Mouse (Mus musculus): ENCODE results near the gene Tdrd7. TPM values are rescaled to one million over a fixed set of nuclear protein-coding genes. Genes with fewer than 3 reads are reported as not detected.

Gene Tdrd7
- polyA plus RNA-seq (2012; rRNA removed) = 5.6 and 6.7 TPM in 2 replicates

DNA sequence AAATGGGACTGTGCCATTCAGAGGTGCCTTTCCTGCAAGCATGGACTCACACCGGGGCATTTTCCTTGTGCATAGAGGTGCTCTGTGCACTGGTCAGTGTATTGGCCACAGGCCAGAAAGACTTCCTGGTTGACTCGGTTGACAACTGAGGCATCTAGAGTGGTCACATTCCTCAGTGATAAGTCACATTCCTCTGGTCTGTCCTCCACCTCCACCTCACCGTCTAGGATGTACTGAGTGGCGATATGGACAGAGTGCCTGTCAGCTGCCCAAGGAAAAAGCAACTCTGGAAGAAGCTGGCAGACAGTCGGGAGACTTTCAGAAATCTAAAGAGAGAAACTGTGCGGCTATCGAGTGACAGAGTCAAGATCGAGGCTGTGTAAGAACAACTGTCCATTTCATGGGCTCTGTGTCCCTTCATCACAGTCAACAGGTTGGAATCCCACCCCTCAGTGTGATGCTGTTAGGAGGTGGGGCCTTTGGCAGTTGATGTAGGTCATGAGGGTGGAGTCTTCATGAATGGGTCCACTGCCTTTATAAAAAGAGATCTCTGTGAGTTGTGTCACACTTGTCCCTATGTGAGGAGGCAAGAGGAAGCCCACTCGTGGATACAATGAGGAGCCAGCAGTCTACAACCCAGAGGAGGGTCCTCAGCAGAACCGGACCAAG is at the start of gene Tdrd7:
Gene Tdrd7, plus strand, starts transcription at position 564 of the 669 bp plus-strand sequence.

DNA sequence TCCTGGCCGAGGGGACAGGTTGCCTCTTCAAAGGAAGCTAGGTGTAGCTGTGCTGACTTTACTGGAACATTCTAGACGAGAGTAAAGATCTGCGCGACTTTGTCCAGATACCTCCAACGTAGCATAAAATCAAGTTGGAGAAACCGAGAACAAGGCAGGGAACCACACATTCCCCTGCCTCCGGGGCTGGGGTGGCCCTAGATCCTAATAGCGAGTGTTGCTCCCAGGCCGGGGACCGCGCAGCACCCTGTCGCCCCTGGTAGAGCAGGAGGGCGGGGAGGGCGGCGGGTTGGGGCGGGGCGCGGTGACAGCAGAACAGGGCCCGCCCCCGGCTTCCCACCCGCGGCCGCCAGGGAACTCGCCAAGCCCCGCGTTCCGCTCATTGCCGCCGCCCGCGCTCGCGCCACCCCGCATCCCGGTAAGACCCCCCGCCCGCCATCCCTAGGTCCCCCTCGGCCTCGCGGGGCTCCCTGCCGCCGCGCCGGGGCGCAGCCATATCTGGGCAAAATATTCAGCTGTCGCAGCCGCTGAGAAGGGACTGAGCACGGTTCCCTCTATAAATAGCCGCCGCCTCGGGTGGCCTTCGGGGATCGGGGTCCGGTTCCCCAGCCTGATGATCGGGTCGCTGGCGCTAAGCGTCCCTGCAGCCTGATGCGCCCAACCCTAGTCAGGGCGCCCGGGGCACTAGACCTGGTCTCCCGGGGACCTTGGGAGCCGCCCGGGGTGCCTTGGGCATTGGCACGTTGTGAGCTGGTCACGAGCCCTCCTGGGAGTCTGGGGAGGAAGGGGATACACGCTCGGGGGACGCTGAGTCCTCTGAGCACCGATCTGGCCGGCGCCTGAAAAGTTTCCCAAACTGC is 74.0 kb downstream of the Tdrd7 start, which contains the start of gene Tmod1:
Gene Tmod1, plus strand, starts transcription at position 44 of the 860 bp plus-strand sequence.

Other genes with a start within 250 kb of the Tdrd7 start
- gene Aldh1b1, start 166.3 kb upstream of the Tdrd7 start, polyA plus RNA-seq (2012; rRNA removed) = 26.2 and 32.0 TPM in 2 replicates
- 0.01 and 0.06 TPM in 2 replicates for gene Igfbpl1, start 138.4 kb upstream of the Tdrd7 start, polyA plus RNA-seq (2012; rRNA removed)
- gene Stra6l, start 116.7 kb upstream of the Tdrd7 start, polyA plus RNA-seq (2012; rRNA removed) = 4.3 and 5.2 TPM in 2 replicates
- gene Ccdc180, start 75.0 kb upstream of the Tdrd7 start, polyA plus RNA-seq (2012; rRNA removed) = 0.02 TPM in 2 replicates
- gene Tmod1, start 73.6 kb downstream of the Tdrd7 start, polyA plus RNA-seq (2012; rRNA removed) = 29.4 and 34.4 TPM in 2 replicates
- 39.0 and 40.4 TPM in 2 replicates for gene Ncbp1, start 173.3 kb downstream of the Tdrd7 start, polyA plus RNA-seq (2012; rRNA removed)
- 5.8 and 6.8 TPM in 2 replicates for gene Tstd2, start 173.4 kb downstream of the Tdrd7 start, polyA plus RNA-seq (2012; rRNA removed)
- 8.7 and 9.4 TPM in 2 replicates for gene Xpa, start 231.0 kb downstream of the Tdrd7 start, polyA plus RNA-seq (2012; rRNA removed)